Mouse (Mus musculus) CD4-positive, CD25-positive, alpha-beta regulatory T cell, adult 2 months (primary cell): Measurements from ENCODE around the gene Lrrc28.

ENCODE experiments used
- DNase-seq: peaks from one replicate; pipeline ENCODE4 v3.0.0-alpha.2; 2012; ENCODE audit warnings: low read depth, low spot score

The Lrrc28 gene

DNA sequence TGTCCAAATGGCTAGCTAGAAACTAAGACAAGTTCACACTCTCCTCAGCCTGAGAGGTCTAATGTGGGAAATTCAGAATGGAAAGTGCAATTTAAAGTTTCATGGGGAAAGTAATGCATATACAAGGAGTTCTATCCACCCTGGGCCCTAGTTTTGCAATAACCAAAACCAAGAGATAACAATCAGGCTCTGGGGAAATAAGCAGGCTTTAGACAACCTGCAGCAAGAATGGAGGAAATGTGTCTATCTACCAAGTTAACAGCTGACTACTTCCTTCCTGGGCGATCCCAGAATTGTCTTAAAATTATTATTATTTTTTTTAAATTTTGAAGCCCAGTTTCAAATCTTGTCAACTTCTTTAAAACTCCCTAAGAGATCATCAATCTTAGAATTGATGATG lies 48.7 kb downstream of the Lrrc28 start:
- DNase-seq = no peak

DNA sequence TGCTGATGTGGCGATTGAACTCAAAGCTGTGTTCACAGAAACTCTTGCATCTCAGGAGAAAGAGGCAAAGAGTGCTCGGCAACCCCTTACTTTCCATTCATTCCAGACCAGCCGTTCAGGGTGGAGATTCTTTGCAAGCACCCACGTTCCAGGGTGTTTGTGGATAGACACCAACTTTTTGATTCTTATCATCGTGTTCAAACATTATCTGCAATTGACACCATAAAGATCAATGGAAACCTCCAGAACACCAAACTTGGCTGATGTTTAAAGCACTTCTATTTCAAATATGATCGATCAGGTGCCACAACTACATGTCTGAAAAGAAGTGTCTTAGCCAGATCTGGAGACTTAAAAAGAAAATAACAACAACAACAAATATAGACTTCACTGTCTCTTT lies 51.2 kb downstream of the Lrrc28 start:
- DNase-seq = no peak

DNA sequence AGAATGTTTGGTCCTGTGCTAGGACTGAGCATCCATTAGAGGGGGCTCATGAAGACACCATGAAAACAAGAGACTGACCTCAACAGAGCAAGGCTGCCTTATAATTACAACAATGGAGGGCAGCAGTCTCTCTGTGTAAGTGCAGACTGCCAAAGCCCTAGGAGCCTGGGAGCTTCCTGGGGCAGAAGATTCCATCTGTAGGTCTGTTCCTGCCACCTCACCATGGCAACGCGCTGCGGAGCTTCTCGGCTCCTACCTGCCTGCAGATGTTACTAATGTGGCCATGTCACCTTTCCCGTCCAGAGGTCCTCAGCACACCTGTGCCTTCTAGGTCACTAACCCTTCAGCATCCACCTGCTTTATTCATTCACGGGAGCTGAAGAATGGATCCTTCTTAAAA lies 52.4 kb downstream of the Lrrc28 start:
- DNase-seq = no peak

DNA sequence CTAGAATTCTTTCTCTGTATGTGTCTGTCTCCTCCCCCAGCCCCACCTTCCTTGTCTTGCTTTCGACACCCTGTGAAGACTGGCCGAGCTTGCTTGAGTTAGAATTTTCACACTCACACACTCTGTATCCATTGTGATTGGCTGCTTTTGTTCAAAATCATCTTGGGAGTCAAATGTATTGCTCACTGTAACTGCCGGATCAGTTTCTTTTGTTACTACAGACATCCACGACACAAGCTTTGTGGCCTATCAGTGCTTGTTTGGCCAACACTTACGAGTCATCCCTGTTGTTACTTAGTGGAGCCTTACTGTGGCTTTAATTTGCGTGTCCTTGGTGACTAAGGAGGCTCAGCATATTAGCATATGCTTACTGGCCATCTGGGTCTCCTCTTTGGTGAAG lies 56.3 kb downstream of the Lrrc28 start:
- DNase-seq = no peak

DNA sequence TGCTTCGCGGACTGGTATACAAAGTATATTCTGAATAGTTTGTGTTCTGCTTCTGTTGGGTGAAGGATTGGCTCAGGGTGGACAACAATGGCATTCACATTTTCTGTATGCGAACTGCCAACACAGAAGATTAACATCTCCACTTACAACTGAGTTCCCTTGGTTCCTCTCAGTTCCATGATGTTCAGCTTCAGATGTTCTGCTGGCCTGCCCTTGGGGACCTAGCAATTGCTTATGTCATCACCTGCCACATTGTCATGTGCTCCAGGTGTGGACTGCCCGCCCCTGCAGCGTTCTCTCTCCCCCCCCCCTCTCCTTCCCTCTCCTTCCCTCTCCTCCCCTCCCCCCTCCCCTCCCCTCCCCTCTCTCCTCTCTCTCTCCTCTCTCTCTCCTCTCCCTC lies 58.6 kb downstream of the Lrrc28 start:
- no peak for DNase-seq

DNA sequence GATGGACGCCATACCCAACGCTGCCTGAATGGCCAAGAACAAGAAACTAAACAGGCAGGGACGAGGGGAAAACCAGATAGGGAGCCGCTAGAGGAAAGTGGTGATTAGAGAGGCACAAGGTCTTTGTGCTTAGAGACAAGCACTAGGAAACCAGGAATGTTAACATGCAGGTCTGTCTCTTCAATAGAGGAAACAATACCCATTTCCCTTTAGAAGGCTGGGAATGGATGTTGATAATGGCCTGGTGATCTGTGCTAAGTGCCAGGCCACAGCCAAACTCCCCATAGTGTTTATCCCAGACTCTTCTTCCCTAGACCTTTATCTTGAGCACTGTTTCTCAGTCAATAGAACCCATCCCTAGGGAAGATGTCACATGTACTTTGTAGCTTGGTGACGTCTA lies 61.2 kb downstream of the Lrrc28 start:
- no peak for DNase-seq

DNA sequence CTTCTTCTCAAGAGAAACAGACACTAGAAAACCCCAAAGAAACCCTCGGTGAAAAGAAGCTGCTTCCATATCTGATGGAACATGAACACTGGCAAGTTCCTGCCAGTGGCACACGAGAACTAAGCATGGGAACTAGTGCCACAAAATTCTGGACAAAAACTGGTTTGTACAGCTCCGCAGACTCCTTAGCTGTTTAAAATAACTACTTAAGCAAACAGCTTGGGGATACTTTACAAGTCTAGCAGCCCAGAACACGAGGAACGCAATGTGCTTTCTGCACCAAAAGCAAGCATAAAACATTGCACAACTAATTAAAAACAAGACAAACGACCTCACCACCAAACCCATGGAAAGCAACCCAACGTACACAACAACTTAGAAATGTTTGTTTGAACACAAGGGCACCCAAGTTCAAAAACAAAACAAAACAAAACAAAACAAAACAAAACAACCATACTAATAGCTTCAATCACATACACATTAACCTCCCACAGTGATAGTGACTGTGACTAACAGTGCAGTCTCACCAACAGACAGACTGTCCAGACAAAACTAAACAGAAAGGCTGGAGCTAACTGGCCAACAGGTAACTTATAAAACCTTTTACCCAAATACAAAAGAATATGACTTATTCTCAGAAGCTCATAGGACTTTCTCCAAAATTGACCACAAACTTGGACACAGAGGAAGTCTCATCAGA lies 66.1 kb downstream of the Lrrc28 start:
- DNase-seq = no peak

DNA sequence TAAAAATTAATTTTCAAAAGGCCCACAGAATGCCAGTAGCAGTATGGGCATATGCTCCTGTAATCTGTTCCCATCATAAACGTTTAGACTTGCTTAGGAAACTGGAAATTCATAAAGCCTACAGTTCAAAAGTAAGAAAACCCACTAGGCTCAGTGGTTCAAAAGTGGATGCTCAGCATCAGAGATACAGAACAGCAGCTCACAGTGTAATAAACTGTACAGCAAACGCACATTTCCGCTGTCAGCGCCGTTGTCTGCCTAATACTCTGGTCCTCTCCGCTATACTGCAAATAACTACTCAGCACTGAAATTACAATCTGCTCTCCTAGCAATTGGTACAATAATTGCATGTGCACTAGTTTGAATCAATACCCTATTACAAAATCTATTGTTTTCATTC lies 67.0 kb downstream of the Lrrc28 start:
- no peak for DNase-seq

DNA sequence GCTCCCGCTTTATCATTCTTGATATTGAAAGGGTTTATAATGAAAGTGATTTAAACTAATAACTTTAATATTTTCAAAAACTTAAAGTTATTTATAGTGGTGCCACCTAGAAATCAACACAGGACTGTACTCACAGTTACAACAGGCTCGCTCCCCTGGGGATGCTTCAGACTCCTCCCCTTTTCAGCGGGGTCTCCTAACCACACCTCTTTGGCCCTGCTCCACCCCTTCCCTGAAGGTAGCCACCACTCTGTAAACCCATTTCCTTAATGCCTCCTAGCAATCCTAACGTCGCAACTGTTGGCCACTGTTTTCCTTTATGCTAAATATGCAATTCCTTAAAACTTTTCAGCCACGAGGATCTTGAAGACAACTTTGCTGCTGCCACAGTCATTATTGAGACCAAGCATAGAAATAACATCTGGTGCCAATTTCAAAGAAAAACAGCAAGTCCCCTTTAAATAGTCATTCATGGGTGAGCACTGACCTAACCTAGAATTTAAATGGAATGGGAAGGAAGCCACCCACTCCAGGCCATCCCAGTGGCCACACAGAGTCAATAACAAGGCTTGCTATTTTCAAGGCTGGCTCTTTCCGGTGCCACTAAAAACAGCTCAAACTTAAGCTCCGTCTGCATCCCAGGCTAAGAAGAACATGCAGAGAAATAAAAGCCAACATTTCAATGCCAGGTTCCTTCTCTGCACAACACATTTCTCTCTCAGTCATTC lies 78.4 kb downstream of the Lrrc28 start:
- no peak for DNase-seq

DNA sequence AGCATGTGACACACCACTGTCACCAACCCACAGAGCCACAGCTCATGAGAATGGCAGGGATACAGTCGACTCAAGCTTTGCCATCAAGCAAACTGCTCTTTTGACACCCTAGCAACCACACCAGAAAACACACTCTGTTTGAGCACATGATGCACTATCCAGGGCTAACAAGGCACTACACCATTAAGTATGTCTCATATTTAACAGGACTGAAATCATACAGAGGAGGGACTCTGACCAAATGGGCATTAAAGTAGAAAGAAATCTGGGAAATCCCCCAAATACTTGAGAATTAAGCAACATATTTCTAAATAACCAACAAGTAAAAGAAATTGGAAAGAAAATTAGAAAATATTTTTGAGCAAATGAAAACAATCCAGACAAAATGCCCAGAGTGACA lies 79.9 kb downstream of the Lrrc28 start:
- no peak for DNase-seq

DNA sequence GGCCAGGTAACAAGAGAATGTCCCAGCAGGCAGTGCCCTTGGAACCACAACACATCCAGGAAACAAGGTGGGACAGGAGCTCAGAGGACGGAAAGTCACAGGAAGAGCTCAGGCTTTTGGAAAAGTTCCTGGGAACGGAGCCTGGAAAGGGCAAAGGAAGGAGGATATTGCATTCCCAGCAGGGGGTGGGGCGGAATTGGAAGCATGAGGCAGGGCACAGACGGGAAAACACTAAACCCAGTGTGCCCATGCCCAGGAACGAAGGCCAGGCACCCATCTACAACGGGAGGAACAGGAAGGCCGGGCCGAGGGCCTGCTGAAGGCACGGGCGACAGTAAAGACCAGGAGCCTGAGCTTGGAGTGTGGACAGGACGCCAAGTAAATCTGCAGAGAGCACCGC lies 82.9 kb downstream of the Lrrc28 start:
- no peak for DNase-seq

DNA sequence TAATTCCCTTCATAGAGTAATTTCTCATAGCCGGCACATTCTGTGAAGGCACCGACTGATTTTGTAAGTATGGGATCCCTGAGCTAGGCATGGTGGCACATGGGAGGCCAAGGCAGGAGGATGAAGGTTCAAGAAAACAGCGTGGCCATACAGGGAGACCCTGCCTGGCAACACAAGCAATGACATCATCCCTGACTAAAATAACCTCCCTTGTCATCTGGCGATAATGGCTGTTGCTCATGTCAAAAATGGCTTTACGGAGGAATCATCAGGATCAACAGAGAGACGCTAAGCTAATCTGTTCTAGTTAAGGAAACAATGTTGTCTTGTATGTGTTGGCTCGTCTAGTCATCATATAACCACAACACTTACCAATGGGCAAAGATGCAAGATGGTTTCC lies 85.6 kb downstream of the Lrrc28 start:
- no peak for DNase-seq

DNA sequence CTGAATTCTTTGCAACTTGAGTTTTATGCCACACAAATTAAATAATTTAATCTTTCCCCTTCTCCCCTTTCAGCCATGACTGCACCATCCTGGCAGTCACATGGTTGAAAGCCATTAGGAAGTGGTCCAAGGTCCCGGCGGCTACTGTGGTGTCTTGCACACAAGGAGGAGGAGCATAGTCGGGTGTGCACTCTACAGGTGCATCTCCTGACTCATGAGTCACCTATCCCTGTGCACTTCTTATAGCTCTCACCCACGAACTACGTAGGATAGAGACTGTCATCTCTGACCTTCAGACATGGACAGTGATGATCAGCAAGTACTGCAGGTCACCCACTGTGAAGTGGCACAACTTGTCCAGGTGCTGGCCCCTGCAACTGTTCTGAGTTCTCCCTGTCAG lies 86.8 kb downstream of the Lrrc28 start:
- no peak for DNase-seq

DNA sequence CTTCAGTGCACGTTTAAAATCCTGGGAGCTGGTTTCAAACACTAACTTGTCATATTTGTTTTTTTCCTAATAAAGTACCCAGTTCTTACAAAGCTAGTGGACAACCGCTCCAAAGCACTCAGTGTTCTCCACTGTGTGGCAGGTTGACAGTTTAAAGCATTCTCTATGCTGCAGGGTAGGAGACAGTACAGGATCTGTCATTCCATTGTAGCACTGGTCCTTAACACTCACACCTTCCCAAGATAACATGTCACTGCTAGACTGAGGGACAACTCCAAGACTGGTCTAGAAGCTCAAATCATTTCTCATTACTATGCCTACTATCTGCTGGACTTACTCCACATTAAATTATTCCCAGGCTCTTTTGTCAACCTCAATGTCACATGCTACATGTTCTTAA lies 90.2 kb downstream of the Lrrc28 start:
- DNase-seq = no peak

DNA sequence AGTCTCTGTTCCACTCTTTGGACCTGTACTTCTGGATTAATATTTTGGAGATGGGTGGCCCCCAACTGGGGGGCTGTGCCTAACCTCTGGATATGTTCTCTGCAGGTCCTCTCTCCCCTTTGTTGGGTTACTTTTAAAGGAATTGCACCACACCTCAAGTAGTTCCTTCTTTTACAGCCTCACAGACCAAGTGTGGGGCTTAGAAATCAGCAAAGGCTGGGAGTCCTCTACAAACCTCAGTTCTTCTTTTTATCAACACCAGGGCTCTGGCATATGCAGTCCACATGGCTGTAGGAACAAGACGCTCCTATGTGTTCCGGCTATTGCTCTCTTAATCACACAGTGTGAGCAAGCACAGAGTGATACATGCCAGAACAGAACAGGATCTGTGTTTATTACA lies 93.8 kb downstream of the Lrrc28 start:
- no peak for DNase-seq

DNA sequence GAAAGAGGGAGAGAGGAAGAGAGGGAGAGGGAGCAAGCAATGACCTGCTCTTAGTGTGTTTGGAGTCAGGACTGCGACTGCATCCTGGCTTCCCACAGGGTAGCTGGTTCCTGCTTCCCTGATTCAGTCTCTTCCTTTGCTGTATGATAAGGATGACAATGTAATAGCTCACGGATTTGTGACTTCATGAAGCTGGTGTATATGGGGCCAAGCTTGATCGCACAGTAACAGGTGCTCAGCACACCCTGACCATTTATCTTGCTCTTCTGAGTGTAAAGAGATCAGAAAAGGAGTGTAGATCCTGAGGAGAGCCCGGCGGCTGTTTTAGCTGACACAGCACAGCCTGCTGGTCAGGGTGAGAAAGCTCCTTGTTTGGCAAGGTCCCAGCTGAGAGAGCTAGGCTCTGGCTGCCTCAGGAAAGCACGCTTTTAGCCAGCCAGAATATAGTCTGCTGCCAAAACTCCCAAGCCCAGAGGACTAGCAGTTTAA lies 96.0 kb downstream of the Lrrc28 start:
- peak; percentile 38 for DNase-seq

DNA sequence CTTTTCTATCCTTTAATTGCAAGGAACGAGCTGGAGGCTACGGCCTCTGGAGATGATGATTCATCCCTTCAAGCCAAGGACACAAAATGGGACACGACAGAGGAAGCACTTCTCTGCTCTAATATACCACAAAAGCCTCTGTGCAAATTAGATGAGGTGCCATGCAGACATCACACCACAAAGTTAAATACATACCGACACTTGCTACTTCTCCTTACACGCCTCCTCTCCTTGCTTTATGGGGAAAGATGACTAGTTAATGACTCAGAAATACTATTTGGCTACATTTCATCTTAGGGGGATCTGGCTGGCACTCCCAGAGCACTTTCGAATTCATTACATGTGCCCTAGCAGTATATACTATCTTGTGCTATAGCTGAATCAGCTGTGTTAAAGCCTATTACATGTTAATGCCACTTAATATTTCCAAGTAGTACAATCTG lies 96.4 kb downstream of the Lrrc28 start:
- DNase-seq = no peak

DNA sequence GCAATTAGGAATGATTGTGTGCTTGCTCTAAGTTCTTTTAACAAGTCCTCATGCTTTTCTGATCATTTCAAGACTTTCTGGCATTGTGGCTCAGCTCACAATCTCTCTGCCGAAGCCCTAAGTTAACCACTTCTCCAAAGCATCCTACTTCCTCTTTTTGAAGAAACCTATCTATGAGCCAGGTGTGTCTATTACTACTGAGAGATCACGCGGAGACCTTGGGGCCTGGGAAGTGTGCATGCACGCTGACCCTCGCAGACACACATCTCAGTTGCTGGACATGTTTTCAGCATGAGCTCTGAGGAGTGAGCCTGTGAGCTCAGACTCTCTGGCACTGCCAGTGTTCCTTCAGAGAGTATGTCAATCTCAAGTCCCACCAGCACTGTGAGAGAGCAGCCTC lies 98.8 kb downstream of the Lrrc28 start:
- DNase-seq = no peak

DNA sequence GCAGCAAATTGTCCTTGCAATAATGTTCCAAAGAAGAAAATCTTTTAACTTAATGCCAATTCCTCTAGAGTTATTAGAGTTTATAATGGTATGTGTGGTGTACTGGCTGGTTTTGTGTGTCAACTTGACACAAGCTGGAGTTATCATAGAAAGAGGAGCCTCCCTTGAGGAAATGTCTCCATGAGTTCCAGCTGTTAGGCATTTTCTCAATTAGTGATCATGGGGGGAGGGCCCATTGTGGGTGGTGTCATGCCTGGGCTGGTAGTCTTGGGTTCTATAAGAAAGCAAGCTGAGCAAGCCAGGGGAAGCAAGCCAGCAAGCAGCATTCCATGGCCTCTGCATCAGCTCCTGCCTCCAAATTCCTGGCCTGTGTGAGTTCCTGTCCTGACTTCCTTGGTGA lies 100.5 kb downstream of the Lrrc28 start:
- DNase-seq = no peak

DNA sequence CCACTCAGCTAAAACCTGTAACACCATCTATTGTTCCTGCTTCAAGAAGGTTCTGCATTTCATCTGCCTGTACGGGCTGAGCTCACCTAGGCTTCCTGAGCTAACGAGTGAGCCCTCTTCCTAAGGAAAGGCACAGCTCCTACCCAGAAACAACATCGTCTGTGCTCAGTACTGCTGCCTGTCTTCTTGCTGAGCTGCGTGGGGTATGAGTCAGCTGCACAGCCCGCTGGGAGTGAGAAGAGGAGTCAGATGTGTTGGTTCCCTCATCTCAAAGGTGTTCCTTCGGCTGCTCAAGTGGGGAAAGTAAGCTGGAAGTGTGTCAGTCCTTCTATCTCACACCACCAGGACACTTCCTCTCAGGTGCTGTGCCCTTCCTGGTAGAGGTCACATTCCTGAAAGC lies 101.4 kb downstream of the Lrrc28 start:
- no peak for DNase-seq

DNA sequence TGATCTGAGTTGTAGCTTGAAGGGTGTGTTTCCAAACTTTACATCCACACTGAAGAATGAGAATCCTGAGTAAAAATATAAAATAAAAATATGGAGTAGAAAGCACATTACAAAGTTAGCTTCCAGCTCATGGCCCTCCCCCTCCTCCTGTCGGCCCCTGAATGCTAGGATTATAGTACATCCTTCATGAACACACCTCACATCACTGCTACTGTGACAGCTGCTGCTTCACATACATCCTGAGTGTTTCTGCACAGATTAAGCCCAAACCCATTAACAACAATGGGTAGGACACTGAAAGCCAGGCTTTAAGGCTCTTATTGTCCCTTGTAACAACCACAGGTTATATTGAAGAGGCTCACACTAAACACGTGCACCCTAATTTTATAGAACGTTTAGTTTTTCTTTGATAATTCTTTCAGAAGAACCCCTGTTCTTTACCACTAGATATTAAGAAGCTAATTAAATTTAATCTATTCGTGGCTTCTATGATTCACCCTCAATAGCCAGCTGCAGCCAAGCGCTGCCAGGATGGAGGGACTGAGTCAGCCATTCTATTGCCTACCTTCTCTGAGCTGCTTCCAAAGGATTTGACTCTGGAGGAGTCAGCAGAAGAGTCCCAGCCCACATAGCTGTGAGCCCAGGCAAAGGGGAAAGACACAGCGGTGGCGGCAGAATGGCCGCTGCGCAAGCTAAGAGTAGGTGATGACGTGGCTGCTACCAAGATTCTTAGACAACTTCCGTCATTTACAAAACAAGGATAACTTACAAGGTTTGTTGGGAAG lies 108.3 kb downstream of the Lrrc28 start:
- DNase-seq = no peak

DNA sequence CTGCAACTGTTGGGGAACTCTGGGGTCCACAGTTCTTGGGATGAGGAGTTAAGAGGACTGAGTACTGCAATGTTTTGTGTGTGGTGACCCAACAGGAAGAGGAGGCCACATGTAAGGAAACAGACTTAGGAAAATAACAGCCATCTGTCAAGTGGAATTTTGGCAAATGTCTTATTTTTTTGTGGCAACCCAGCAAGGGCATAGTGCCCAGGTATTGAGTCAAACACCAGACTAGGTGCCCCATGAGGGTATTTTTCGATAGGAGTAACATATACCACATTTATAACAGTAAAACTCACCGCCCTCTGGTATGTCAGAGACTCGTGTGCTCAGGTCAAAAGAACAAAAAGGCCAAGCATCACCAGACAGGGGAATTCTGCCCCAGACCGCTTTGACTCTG lies 109.1 kb downstream of the Lrrc28 start:
- DNase-seq = no peak

DNA sequence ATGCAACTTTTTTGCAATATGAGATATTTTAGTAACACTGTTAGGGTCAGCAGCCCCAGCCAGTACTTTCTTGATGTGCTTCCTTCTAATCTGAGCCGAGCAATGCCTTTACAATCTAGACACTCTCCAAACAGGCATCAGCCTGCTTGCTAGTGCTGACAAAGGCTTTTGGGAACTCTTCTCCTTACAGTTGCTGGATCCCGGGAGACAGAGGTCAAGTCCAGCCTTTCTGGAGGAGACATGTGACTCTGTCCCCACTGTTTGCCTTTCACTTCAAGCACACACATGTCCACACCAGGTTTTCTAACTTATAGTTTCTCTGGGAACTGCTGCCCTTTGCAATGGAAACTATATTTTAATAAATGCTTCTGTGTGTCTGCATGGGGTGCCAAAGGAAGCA lies 114.1 kb downstream of the Lrrc28 start:
- DNase-seq = no peak
